Mouse (Mus musculus): ENCODE measurements around the gene Vezt.
A peak's percentile ranks its signal among the peaks of the same experiment; 100 is the strongest.

Gene Vezt

DNA sequence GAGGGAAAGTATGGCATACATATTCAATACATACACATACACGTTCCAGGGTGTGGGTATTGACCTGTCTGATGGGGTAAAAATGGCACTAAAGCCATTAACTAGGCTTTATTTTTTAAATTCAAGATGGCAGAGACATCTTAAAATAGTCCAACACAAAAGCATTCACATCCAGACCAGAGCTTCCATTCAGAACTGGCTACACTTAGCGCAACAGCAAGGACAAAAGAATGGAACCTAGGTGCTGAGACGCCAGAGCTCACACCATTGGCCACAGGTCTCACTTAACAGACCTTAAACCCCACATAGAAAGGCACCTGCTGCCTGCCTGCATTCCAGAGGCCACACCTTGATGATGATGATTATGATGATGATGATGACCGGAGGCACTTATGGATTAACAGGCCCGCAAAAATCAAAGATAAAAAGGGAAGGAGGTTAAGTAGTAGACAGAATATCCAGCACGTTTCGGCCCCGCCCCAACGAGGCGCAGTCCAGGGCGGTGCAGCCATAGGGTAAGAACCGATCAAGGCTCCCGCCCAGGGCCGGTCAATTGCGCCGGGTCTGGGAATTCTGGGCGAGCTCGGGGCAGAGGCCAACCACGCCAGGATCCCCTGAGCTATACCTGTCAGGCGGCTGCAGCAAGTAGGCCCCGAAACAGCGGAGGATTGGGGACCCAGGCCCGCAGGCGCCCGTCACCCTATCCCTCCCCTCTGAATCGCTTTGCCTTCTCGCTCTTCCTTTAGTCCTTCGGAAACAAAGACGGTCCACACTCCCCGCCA, 550 bp downstream of the Vezt start:
- TF ChIP-seq NANOG (IDR thresholded peaks at IDR 0.05; ENCODE audit: borderline replicate concordance, low read length) (no peak), CTCF (conservative IDR thresholded peaks at IDR 0.05; ENCODE audit: low read length) (no peak), POU5F1 (IDR thresholded peaks at IDR 0.05; ENCODE audit: borderline replicate concordance, low read length) (no peak)
- peaks cover 11% of the 10 kb centered on the region for H3K4me1 ChIP-seq (replicated peaks; ENCODE audit: low read depth, low read length)
- no peaks in the 10 kb centered on the region for H3K27me3 ChIP-seq (ENCODE audit: insufficient read depth, low read length)
- peak overlapping the region; percentile 95 for H3K4me3 ChIP-seq (replicated peaks; ENCODE audit: low read length)
- no peaks in the 10 kb centered on the region for H3K36me3 ChIP-seq (ENCODE audit: insufficient read depth, low read length)
- H3K9me3 ChIP-seq (ENCODE audit: low read length): no peaks in the 10 kb centered on the region

DNA sequence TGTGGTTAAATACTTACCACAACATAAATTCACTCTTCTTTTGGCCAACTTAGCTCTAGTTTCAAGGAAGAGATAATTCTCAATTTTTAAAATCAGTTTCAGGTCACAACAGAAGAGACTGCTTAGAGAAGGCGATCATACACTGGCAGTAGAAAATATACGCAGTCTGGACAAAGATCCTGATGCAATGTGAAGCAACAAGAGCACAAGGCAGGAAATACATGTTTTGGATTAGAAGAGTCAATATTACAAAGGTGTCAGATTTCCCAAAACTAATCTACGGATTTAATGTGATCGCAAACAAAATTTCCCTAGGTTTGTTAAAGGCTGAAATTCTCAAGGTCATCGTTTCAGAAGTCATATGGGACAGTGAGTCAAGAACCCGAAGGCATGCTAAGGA, 4.5 kb downstream of the Vezt start:
- no peaks in the 10 kb centered on the region for H3K36me3 ChIP-seq (ENCODE audit: insufficient read depth, low read length)
- no peaks in the 10 kb centered on the region for H3K27me3 ChIP-seq (ENCODE audit: insufficient read depth, low read length)
- no peak overlapping the region for H3K4me3 ChIP-seq (replicated peaks; ENCODE audit: low read length)
- no peaks in the 10 kb centered on the region for H3K9me3 ChIP-seq (ENCODE audit: low read length)
- TF ChIP-seq POU5F1 (IDR thresholded peaks at IDR 0.05; ENCODE audit: borderline replicate concordance, low read length) (no peak), NANOG (IDR thresholded peaks at IDR 0.05; ENCODE audit: borderline replicate concordance, low read length) (no peak), CTCF (conservative IDR thresholded peaks at IDR 0.05; ENCODE audit: low read length) (no peak)
- peaks cover 8% of the 10 kb centered on the region for H3K4me1 ChIP-seq (replicated peaks; ENCODE audit: low read depth, low read length)

DNA sequence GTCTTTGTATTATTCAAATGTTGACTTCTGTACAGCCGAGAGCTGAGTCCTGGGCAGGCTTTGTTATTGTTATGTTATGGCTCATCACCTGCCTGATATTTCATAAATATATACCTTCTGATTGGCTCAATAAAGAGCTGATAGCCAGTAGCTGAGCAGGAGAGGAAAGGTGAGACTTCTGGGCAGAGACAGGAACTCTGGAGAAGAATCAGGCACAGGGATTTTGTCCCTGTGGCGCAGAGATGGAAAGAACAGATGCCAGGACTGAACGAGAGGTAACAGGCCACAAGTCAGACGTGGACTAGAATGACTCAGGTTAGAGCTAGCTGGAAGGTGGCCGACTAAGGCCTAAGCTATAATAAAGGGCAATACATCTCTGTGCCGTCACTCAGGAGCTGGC, 7.1 kb downstream of the Vezt start:
- Histone ChIP-seq H3K9me3 (ENCODE audit: low read length) (no peaks in the 10 kb centered on the region), H3K4me3 (replicated peaks; ENCODE audit: low read length) (no peak overlapping the region), H3K4me1 (replicated peaks; ENCODE audit: low read depth, low read length) (no peaks in the 10 kb centered on the region), H3K27me3 (ENCODE audit: insufficient read depth, low read length) (no peaks in the 10 kb centered on the region), H3K36me3 (ENCODE audit: insufficient read depth, low read length) (no peaks in the 10 kb centered on the region)
- TF ChIP-seq NANOG (IDR thresholded peaks at IDR 0.05; ENCODE audit: borderline replicate concordance, low read length): no peak
- TF ChIP-seq CTCF (conservative IDR thresholded peaks at IDR 0.05; ENCODE audit: low read length): no peak
- no peak for TF ChIP-seq POU5F1 (IDR thresholded peaks at IDR 0.05; ENCODE audit: borderline replicate concordance, low read length)

DNA sequence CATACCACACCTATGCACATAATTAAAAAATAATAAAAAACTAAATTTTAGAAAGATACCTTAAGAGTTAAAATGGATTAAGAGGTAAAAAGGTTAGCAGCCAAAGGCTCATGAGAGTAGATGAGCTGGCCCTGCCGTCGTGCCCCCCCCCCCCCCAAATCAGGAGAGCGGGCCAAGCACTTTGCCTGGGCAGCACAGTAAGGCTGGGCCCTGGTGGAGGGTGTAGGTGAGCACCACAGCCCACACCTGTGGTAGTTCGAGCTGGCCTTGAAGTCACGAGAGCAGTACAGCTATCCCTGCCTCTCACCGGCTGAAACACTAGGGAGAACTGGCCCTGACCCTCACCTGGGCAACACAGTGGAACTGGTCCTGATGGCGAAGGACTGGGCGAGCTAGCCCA, 10.5 kb downstream of the Vezt start:
- no peak overlapping the region for H3K4me3 ChIP-seq (replicated peaks; ENCODE audit: low read length)
- H3K36me3 ChIP-seq (ENCODE audit: insufficient read depth, low read length): no peaks in the 10 kb centered on the region
- TF ChIP-seq POU5F1 (IDR thresholded peaks at IDR 0.05; ENCODE audit: borderline replicate concordance, low read length): no peak
- no peak for TF ChIP-seq NANOG (IDR thresholded peaks at IDR 0.05; ENCODE audit: borderline replicate concordance, low read length)
- no peak for TF ChIP-seq CTCF (conservative IDR thresholded peaks at IDR 0.05; ENCODE audit: low read length)
- H3K9me3 ChIP-seq (ENCODE audit: low read length): no peaks in the 10 kb centered on the region
- 0 out of 2 replicates have a peak, but pooled peaks cover 5% of the 10 kb centered on the region for H3K4me1 ChIP-seq (replicated peaks; ENCODE audit: low read depth, low read length)
- H3K27me3 ChIP-seq (ENCODE audit: insufficient read depth, low read length): no peaks in the 10 kb centered on the region

DNA sequence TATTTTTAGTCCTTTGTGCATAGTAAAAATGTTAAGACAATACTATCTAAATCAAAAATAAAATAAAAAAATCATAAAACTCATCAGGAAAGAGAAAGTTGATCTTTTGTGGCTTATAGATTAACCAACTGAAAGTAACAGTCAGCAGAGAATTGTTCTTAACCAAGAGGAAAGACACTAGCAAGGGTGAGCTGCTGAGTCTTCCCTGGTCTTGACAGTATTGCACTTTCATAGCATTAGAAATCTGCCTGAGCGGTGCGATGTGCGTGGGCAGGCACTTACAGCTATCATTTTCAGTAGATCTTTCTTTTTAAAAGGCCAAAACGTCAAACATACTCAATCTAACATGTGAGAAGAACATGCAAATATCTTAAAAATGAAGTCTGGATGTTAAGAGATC, 14.6 kb downstream of the Vezt start:
- H3K9me3 ChIP-seq (ENCODE audit: low read length): no peaks in the 10 kb centered on the region
- TF ChIP-seq NANOG (IDR thresholded peaks at IDR 0.05; ENCODE audit: borderline replicate concordance, low read length) (no peak), POU5F1 (IDR thresholded peaks at IDR 0.05; ENCODE audit: borderline replicate concordance, low read length) (no peak), CTCF (conservative IDR thresholded peaks at IDR 0.05; ENCODE audit: low read length) (no peak)
- no peaks in the 10 kb centered on the region for H3K27me3 ChIP-seq (ENCODE audit: insufficient read depth, low read length)
- 0 out of 2 replicates have a peak, but pooled peaks cover 5% of the 10 kb centered on the region for H3K4me1 ChIP-seq (replicated peaks; ENCODE audit: low read depth, low read length)
- no peaks in the 10 kb centered on the region for H3K36me3 ChIP-seq (ENCODE audit: insufficient read depth, low read length)
- H3K4me3 ChIP-seq (replicated peaks; ENCODE audit: low read length): no peak overlapping the region

DNA sequence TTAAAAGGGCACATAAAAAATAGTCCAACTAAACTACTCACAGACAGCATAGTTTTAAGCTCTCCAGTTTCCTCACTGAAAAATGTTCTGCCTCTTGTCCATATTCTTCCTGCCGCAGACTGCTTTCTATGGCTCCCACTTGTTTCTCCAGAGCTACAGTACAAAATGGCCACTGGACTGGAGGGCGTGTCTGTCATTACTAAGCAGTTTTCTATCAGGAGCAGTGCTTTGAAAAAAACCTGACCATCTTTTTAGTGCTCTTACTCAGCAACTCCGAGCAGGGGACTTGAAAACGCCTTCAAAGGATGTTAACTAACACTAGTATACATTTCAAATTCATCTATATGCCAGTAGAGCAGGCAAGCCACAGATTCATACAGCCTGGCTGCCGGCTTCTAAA, 15.0 kb downstream of the Vezt start:
- Histone ChIP-seq H3K27me3 (ENCODE audit: insufficient read depth, low read length) (no peaks in the 10 kb centered on the region), H3K36me3 (ENCODE audit: insufficient read depth, low read length) (no peaks in the 10 kb centered on the region), H3K4me1 (replicated peaks; ENCODE audit: low read depth, low read length) (0 out of 2 replicates have a peak, but pooled peaks cover 5% of the 10 kb centered on the region), H3K4me3 (replicated peaks; ENCODE audit: low read length) (no peak overlapping the region), H3K9me3 (ENCODE audit: low read length) (no peaks in the 10 kb centered on the region)
- TF ChIP-seq NANOG (IDR thresholded peaks at IDR 0.05; ENCODE audit: borderline replicate concordance, low read length) (no peak), CTCF (conservative IDR thresholded peaks at IDR 0.05; ENCODE audit: low read length) (no peak), POU5F1 (IDR thresholded peaks at IDR 0.05; ENCODE audit: borderline replicate concordance, low read length) (no peak)

DNA sequence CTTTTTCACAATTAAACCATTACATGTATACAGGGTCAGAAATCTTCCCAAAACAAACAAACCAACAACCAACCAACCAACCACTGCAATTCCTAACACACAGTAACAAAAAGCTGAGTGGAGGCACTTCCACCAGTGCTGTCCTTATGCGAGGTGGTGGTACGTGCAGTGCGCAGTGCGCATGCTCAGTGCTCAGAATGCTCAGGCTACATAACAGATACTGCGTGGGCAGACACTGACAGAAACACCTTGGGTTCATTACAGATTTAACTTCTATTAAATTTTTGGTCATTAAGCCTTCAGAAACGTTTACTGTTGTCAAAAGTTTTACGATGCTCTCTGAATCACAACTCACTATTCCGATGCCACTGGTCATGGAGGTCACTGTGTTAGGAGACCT, 18.2 kb downstream of the Vezt start:
- H3K4me1 ChIP-seq (replicated peaks; ENCODE audit: low read depth, low read length): 0 out of 2 replicates have a peak, but pooled peaks cover 5% of the 10 kb centered on the region
- no peaks in the 10 kb centered on the region for H3K9me3 ChIP-seq (ENCODE audit: low read length)
- H3K27me3 ChIP-seq (ENCODE audit: insufficient read depth, low read length): no peaks in the 10 kb centered on the region
- no peak overlapping the region for H3K4me3 ChIP-seq (replicated peaks; ENCODE audit: low read length)
- TF ChIP-seq NANOG (IDR thresholded peaks at IDR 0.05; ENCODE audit: borderline replicate concordance, low read length) (no peak), POU5F1 (IDR thresholded peaks at IDR 0.05; ENCODE audit: borderline replicate concordance, low read length) (no peak), CTCF (conservative IDR thresholded peaks at IDR 0.05; ENCODE audit: low read length) (no peak)
- no peaks in the 10 kb centered on the region; the same call in 1 of the 2 replicates for H3K36me3 ChIP-seq (ENCODE audit: insufficient read depth, low read length)

DNA sequence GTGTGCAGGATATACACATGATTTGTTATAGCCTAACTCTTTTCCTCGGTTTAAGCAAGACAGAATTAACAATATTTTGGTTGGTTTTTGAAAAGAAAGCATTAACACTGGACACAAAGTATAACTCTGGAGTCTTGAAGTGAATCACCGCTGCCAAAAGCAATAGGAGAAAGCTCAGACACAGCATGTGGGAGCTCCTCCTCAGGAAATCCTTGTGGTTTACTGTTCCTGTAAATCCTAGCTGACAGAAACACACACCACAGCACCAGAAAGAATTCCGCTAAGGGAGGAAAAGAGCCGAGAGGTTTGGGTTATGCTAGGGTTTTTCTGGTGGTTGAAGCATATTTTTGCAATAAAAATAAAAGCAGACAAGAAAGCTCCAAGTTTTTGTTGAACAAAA, 21.4 kb downstream of the Vezt start:
- H3K27me3 ChIP-seq (ENCODE audit: insufficient read depth, low read length): no peaks in the 10 kb centered on the region
- no peak for TF ChIP-seq POU5F1 (IDR thresholded peaks at IDR 0.05; ENCODE audit: borderline replicate concordance, low read length)
- no peak for TF ChIP-seq NANOG (IDR thresholded peaks at IDR 0.05; ENCODE audit: borderline replicate concordance, low read length)
- TF ChIP-seq CTCF (conservative IDR thresholded peaks at IDR 0.05; ENCODE audit: low read length): no peak
- H3K36me3 ChIP-seq (ENCODE audit: insufficient read depth, low read length): no peaks in the 10 kb centered on the region; the same call in 1 of the 2 replicates
- H3K4me1 ChIP-seq (replicated peaks; ENCODE audit: low read depth, low read length): no peaks in the 10 kb centered on the region
- H3K9me3 ChIP-seq (ENCODE audit: low read length): no peaks in the 10 kb centered on the region
- H3K4me3 ChIP-seq (replicated peaks; ENCODE audit: low read length): no peak overlapping the region

All from E14TG2a.4 (cell line).